Mouse (Mus musculus) R1 (cell line): ENCODE data around the gene Epop.

ENCODE experiments used
- DNase-seq: peaks from one replicate; pipeline ENCODE4 v3.0.0-alpha.2; 2018; ENCODE audit warnings: low read depth, low spot score

The Epop gene

DNA sequence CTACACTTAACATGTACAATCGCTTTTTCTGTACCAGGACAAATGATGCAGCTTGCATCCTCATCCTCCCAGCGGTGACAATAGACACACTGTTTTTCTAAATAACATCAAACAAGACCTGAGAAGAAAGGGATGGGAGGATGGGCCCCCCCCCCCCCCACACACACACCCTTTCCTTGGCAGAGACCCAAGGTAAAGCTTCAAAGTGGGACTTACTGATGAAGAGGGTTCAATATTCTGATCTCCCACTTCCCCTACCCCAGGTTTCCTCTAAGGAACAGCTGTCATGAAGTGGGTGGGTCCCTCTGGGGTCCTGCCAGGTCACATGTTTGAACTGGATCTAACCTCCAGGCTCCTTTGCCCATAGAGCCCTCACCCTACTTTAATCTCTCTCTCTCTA lies 1.5 kb upstream of the Epop start:
- DNase-seq = no peak

DNA sequence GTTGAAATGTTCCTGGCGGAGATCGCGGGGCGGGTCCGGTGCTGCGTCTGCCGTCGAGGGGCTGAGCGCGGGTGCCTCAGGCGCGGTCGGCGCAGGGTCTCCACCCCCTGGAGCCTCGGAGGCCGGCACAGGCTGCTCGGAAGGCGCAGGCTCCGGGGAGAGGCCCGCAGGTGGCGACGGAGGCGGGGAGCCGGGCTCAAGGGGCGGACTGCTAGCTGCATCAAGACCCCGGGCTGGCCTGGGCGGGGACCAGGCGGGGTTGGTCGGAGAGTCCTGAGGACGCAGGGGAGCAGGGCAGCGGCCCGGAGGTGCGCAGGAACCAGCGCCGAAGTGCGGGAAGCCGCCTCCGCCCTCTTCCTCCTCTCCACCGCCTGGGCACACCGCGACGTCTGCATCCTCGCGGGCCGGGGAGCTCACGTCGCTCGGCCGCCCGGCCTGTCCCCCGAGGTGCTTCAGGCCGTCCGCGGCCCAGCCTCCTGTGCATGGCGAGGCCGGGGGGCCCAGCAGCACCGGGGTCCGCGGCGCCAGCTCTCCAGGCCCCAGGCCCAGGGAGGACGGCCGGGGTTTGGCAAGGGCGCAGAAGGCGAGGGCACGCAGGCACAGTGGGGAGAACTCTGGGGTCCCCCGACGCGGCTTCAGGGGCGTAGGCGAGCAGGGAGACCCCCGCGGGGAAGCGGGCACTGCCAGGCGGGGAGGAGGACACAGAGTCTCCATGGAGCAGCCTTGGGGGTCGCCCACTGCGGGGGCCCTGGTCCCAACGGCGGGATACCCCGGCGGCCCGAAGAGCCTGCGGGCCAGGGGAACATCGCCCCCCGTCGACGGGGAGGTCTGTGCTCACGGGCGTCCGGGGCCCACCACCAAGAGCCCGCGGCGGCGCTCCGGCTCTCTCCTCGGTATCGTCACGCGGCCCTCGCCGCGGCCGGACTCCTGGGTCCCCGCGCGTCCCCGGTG lies 659 bp downstream of the Epop start:
- peak; percentile 64 for DNase-seq

DNA sequence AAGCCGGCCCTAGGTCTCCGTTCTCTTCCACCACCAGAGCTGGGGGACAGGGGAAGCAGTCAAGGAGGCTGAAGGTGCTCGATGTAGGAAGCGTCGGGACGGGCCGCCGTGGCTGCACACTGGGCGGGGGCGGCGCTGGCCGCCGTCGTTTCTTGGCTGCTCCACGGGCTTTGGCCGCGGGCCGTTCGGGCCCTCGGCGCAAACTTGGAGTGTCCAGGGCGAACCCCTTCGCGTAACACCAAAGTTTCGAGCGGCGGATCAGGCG lies 1.3 kb downstream of the Epop start:
- no peak for DNase-seq

DNA sequence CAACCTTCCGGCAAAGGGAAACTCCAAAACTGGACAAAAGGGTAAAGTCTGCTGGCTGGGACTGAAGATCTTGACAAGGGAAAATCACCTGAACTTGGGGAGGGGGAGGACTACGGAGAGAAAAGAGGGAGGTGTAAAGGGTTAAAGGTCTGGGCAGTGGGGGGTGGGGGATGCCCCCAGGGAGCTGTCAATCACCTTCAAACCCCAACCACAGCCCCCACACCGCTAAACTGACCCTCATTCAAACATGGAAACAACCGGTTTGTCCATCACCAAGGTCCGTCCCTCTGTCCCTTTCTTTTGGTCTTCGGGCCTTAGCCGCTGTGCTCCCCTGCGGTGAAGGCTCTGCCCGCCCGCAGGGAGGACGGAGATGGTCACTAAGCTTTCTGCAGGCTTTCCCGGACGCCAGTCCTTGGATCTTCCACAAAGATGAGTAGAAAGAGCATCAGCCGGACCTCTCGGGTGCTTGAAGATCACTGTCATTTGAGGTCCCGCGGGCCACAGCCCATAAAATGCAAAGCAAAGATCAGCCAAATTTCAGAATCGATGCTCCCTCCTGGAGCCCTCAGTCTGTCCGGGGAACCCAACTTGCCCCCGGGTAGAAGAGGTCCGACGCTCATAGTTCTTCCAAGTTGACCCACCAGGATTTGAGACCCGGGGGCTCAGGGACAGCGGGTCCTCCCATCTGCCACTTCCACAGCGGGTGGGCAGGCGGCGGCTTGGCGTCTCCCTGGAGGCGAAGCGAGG lies 1.8 kb downstream of the Epop start:
- peak; percentile 37 for DNase-seq

DNA sequence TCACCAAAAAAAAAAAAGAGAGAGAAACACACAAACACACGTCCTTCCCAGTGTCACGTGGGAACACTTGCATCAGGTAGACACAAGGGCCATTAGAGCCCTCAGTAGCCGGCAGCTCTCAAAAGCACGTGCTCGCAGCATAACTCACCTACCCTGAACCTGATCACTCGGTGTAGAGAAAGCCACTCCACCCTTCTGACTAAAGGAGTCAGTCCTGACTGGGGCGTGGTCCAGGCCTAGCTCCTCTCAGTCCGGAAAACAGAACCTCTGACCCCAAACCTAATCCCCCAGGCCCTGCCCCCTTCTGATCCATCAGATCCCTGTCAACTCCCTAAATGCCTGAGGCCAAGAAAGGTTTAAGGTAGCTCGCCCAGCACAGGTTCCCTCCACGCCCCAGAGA lies 2.7 kb downstream of the Epop start:
- DNase-seq = peak; percentile 97

DNA sequence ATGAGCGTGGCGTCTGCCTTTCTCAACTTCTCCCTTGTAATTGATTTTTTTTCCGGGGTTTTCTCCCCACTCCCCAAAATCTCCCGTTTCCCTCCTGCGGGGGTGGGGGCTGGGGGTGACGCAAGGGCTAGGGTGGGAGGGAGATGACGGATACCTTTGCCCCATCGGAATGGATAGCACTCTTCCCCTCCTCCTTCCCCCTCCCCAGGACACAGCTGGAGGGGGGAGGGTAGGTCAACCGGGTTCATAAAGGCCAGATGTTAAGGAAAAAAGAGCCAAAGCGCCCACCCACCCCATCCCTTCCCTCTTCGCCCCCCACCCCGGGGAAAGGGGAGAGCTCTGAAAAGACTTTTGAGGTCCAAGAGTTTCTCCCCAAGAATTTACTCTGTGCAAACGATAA lies 3.1 kb downstream of the Epop start:
- peak; percentile 60 for DNase-seq

DNA sequence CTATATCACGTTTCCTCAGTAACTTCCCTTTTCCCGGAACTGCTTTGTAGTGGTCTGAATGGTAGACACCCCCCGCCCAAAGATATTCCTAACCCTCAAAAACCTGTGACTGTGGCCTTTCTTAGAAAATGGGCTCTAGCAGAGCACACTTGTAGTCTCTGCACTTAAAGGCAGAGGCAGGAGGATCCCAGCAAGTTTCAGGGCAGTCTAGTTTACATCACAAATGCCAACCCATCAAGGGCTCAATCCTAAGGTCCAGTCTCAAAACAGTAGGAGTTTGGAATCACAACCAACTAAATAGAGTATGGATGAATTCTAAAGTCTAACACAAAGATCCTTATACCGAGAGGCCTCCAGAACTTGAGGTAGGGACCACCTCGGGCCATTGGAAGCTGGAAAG lies 4.0 kb downstream of the Epop start:
- DNase-seq = peak; percentile 59

DNA sequence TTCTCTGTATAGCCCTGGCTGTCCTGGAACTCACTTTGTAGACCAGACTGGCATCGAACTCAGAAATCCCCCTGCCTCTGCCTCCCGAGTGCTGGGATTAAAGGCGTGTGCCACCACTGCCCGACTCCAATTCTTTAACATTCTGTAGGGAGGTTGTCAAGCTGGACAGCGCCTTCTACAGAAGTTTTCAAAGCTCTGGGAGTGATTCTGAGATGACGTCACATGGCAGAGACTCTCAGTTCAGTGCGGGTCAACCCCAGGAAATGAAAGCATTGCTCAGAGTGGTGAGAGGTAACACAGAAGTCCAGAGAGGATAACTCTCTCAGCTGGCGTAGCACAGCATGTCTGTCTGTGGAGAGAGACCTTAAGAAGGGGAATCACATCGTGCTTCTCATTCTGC lies 6.3 kb downstream of the Epop start:
- peak; percentile 59 for DNase-seq

DNA sequence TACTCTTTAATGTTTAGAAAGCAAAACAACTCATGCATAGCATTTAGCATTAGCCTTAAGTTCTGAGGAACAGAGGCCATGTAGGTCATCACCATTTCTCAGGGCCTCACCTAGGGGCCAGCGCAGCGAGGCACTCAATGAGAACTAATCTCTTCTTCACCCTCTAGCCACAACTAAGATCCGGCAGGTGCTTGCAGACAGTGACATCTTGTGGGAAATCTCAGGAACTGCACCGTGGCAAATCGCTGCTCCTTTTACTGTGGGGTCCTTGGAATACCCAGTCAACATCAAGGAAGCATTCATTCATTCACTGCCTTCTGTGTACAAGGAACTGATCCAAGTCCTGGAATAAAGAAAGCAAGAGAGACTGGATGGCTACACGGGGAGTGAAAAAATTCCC lies 7.1 kb downstream of the Epop start:
- peak; percentile 83 for DNase-seq

DNA sequence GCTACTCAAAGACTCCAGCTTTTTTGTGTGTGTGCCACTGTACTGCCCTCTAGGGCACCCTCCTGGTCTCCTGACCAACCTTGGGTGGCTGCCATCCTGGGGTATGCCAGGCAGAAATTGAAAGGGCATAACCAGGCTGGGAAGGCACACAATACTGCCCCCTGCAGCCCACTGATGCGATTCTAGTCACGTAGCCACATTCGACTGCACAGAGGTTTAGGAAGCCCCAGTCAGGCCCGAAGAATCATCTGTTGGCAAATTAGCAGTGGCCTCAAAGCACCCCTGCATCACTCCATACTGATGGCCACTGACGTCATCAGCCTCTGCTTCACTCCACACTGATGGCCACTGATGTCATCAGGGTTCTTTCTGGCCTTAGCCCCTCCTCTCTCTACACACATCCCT lies 10.1 kb downstream of the Epop start:
- peak; percentile 45 for DNase-seq

DNA sequence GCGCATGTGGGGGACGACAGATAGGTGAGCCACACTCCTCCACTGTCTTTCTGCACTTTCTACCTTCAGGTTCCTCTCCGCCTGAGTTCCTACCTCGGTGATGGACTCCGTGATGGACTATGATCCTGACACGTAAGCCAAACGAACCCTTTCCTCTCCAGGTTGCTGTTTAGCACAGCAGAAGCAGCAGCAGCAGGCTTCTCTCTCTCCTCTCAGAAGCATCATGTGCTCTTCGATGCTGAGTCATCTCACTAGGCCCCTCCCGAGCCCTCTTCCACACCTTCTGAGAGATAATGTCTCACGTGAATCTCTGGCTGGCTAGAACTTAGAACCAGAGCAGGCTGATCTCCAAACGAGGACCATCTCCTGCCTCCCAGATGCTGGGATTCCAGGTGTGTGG lies 11.1 kb downstream of the Epop start:
- DNase-seq = peak; percentile 56

DNA sequence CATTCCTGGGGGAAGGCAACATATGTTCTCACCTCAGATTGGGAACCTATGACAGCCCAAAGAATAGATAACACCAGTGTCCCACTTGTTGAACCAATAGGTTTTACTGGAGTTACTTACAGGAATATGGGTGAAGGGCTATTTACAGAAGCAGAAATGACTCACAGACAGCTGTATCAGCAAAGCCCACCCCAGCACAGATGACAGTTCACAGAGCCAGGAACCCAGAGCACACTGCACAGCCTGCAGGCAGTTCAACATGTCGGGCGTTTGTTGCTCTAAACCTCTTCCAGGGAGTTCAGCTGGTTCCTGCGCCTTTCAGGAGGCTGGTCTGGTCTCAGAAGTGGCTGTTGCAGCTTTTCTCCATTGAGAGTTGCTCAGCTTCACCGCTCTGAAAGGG lies 14.2 kb downstream of the Epop start:
- no peak for DNase-seq

DNA sequence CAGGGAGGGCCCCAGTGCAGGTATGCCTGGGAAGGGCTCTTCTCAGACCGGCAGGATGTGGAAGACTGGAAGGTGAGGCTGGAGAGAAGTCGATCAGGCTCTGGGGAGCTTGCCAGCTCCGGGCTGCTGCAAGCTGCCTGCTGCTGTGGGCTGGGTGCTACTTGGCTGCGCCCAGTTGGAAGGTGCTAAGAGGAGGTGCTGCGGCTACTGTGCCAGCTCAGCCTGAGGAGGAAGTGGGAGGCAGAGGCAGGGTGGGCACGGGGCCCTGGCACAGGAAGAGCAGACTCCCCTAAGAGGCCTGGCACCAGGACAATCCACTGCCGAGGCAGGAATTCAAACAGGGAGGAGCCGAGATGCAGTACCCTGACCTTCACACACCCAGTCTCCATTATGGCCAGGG lies 18.4 kb downstream of the Epop start:
- DNase-seq = no peak

DNA sequence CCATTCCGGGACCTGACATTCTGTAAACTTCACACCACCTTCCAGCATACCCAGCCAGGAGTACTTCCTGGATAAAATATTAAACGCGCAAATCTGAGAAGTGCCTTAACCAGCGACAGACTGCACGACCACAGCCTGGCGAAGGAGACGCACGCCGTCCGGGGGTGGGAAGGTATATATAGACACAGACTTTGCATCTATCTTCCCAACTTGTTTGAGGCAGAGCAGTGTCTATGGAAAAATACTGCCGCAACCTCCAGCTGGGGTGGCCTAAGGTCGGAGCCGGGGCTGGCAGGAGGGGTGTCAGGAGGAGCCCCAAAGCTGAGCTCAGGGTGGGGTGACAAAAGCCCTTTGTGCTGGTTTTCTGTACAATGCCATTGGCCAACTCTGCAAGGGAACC lies 19.8 kb downstream of the Epop start:
- DNase-seq = no peak

DNA sequence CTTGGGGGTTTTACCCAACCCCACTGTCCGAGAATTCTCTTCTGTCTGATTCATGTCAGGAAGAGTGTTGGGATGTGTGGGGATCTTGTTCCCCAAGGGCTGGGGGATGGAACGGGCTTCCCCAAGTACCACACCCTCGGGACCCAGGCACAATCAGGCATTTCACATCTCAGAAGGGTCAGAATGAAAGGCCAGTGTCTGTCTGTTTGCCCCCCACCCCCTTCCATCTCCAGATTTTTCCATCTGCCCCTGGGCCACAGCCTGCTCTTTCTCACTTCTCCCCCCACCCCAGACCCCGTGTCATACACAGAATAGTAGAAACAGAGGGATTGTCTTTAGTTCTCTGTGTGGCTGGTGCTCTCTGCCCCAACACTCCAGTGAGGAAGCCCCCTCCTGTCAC lies 20.6 kb downstream of the Epop start:
- DNase-seq = no peak

DNA sequence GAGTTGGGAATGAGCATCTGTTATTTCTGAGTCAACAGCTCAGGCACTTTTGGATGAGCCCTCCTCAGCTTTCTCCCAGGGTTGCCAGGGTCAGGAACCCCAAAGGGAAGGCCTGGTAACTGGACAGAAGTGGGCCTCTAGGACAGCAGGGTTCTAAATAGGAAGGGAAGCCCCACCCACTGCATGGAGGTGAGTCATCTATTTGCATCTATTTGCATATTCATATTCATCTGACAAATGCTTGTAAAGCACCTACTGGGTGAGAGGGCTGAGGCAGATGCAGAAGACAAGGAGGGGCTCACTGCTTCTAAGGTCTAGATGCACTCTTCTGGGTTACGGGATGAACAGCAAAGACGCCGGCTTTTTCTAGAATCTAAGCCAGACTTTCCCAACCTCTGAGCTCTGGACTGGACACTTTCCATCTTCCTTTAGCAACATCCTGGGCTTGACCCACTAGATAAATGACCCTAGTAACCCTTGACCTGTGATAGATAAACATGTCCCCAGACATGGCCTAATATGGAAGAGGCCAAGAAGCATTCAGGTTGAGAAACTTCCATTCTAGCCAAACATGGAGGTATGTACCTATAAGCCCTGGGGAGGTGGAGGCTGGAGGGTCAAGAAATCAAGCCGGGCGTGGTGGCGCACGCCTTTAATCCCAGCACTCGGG lies 22.3 kb downstream of the Epop start:
- DNase-seq = peak; percentile 44

DNA sequence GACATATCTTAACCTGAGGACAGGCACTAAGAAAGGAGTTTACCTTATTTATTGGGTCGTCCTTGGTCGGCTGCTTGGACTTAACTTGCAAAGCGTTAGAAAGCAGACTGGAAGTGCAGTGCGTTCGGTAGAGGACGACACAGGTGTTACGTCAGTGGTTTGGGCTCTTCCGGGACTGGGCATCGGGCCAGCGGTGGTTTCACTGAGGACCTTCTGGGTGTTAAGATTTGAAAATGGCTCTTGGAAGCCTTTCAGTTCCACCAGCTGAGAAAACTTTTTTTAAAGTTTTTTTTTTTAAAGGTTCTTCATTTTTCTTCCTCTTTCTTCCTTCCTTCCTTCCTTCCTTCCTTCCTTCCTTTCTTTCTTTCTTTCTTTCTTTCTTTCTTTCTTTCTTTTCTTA lies 25.6 kb downstream of the Epop start:
- DNase-seq = no peak

DNA sequence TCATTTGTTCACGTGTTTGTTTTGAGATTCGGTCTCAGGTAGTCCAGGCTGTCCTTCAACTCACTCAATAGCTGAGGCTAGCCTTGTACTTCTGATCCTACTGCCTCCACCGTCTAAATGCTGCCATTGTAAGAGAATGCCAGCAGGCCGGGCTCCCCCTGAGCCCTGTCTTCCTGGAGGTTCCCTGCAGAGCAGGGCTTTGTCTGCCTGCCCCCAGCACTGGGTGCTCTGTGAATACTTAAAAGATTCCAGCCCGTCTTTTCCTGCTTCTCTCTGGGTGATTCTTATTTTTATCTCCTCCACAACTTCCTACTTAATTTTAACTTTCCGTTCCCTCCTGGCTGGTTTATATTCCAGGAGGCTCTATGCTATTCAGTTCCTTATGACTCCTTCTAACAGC lies 27.3 kb downstream of the Epop start:
- DNase-seq = no peak

DNA sequence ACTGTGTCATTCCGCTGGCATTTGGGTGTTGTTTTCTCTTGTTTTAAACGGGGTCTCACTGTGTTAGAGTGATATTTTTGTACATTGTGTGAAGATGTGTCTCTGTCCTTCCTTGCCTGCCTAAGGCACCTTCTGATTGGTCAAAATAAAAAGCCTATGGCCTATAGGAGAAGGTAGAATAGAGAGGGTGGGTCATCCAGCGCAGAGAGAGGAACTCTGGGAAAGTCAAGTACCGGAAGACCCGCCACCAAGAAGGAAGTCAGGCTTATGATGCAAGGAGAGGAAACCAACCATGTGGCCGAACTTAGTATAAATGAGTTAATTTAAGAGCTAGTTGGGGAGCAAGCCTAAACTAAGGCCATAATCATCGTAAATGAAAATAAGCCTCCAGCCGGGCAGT lies 30.4 kb downstream of the Epop start:
- DNase-seq = peak; percentile 97

DNA sequence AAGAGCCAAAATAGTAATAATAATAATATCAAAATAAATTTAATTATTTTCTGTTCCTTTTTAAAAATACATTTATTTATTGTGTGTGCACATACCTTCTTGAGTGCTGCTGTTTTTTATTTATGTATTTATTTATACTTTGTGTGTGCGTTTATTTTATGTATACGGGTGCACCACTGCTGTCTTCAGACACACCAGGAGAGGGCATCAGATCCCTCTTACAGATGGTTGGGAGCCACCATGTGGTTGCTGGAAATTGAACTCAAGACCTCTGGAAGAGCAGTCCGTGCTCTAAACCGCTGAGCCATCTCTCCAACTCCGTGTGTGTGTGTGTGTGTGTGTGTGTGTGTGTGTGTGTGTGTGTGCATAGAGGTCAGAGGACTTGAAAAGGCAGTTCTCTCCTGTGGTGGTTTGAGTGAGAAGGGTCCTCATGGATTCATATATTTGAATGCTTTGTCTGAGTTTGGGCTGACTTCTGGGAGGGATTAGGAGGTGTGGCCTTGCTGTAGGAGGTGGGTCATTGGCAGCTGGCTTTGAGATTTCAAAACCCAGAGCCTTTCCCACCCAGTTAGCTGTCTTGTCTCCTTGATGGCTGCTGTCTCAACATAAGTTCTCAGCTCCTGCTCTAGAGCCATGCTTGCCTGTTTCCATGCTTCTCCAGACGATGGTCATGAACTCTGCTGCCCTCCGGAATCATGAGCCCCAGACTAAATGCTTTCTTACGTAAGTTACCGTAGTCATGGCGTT lies 31.4 kb downstream of the Epop start:
- DNase-seq = peak; percentile 96

DNA sequence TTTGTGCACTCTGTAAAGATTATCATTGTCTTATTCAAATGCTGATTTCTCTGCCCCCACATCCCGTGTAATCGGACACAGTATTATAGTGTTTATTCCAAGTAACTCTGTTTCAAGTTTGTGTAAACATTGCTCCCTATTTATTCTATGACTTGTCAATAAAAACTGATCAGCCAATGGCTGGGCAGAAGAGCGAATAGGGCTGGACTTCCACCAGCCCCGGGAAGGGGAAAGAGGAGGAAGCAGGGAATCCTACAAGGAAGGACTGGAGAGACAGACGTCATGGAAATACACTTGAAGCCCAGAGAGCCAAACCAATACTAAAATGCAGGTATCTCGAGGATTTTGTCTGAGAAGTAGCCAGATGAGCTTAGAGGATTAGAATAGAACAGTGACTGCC lies 35.4 kb downstream of the Epop start:
- DNase-seq = peak; percentile 81

DNA sequence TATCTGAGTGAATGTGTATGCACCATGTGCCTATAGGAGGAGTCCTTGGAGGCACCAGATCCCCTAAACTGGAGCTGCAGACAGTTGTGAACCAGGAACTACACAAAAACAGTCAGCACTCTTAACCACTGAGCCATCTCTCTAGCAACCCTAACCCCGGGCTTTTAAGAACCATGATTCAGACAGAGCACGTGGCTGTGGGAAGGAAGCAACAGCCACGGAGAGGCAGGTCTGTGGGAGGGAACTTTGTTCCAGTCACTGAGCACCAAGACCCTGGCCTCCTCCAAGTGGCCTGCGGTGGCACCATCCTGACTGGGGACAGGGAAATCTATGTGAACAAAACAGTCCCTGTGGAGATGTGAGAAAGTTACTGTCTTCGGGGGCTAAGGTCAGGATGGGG lies 37.6 kb downstream of the Epop start:
- DNase-seq = no peak
